Mouse (Mus musculus): ENCODE measurements around the gene C2cd4b. TPM values are rescaled to one million over a fixed set of nuclear protein-coding genes. Genes with fewer than 3 reads are reported as not detected.

C2cd4b gene
- polyA plus RNA-seq (2016; fragmentation: Nextera tagmentation; extraction: Ambion mirVana), result 0.14 and 0.19 TPM in 2 replicates

DNA sequence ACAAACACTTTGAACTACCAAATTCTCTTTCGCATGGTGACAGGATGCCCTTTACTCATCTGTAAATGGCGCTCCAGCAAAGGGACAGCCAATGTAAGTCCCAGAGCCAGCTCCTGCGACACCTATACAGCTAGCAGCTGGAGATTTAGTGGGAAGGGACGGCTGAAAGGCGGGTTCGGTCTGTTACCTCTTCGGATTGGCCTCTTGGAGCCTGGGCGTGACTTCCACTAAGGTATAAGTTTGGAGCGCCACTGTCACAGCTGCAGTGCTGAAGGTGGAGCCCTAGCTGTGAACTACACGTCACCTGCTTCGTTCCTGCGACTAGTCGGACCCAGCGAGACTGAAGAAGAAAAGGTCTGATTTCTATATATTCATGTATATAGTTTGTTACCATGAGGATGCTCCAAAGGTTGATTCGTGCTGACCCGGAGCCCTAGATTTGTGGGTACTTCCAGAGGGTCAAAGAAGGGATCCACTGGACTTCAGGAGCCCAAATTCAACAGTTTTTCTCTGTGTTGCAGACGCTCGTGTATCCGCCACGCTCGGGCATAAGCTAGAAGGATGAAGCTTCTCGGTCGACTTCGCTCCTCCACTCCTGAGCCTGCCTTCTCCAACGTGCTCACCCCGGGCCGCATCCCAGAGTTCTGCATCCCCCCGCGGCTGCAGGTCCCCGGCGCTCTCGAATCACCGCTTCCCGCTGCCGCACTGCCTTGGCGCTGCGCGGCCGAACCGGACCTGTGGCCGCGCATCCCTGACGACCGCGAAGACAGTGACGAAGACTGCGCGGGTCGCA lies at the start of gene C2cd4b:
C2cd4b (plus strand) TSS at position 275 of the 793 bp plus-strand sequence.
- DNase-seq (ENCODE audit: low spot score), result peak; percentile 52
- Histone ChIP-seq H3K4me3 (peak within 1 kb of the TSS; percentile 71), H3K27me3 (replicated peaks; ENCODE audit: low read depth, poor library complexity, severe bottlenecking) (peaks cover 50% of the 10 kb centered on the region), H3K36me3 (replicated peaks) (no peaks in the 10 kb centered on the region), H3K9me3 (peaks cover 7% of the 10 kb centered on the region; the same call in 1 of the 2 replicates), H3K27ac (replicated peaks) (peak within 1 kb of the TSS; percentile 82; the same call in 1 of the 2 replicates), H3K4me1 (peaks cover 17% of the 10 kb centered on the region)
- 1% methylated on average over 49 of the region's 49 CpGs for WGBS

DNA sequence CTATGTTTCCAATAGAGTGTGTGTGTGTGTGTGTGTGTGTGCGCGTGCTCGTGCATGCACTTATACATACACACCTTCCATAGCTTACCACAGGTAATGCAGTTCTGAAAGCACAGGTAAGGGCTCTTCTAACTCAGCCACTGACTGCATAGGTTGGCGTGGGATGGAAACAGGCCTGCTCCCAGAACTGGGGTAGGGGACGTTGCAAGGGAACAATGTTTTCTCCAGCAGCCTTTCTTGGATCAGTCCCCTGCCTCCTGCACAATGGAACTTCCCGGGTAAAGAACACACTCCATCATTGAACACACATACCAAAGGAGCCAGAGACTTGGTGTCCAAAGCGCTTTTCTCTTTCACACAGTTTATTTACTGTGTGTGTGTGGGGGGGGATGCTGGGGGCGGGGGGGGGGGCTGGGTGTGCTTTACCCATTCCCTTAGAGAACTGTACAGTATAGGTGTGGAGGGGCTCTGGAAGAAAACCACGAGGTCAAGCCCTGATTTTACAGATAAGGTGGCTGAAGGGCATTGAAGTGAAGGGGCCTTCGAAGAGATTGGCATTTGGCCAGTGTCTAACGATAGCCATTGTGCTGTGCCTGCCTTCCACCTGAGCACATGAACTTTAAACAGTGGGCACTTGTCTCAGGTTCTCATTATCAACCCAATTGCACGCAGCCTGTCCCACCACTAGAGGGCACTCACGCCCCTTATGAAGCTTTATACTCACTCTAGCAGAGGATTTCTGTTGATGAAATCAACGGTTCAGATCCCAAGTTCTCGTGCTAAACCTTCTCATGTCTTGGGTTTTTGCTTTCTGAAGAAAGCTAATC lies 48.0 kb upstream of the C2cd4b start:
- no peak overlapping the region for H3K4me3 ChIP-seq
- H3K36me3 ChIP-seq (replicated peaks), result no peaks in the 10 kb centered on the region
- H3K27ac ChIP-seq (replicated peaks), result no peak overlapping the region
- WGBS, result 46% methylated on average over 15 of the region's 15 CpGs
- no peaks in the 10 kb centered on the region for H3K4me1 ChIP-seq
- H3K27me3 ChIP-seq (replicated peaks; ENCODE audit: low read depth, poor library complexity, severe bottlenecking), result peaks cover 4% of the 10 kb centered on the region; the same call in 1 of the 2 replicates
- DNase-seq (ENCODE audit: low spot score), result peak; percentile 78
- H3K9me3 ChIP-seq, result no peaks in the 10 kb centered on the region

DNA sequence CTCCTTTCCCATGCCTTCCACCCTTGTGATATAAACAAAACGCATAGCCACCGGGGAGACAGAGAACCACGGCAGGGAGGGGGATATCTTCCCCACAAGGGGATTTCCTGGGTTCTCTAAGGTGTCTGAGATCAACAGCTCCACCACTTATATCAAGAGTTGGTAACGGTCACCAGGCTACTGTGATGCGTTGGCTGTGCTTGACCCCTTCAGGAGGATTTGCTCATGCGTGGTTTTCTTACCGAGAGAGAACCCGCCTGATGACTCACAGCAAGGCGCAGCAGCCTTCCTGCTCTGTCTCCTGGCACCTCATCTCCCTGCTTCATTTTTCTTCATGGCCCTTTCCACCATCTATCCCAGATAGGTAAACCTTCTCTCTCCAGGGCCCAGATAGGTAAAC lies 47.1 kb upstream of the C2cd4b start:
- H3K9me3 ChIP-seq, result no peaks in the 10 kb centered on the region
- H3K27ac ChIP-seq (replicated peaks), result no peak overlapping the region
- 85% methylated on average over 9 of the region's 9 CpGs for WGBS
- no peak for DNase-seq (ENCODE audit: low spot score)
- H3K27me3 ChIP-seq (replicated peaks; ENCODE audit: low read depth, poor library complexity, severe bottlenecking), result peaks cover 4% of the 10 kb centered on the region; the same call in 1 of the 2 replicates
- no peaks in the 10 kb centered on the region for H3K36me3 ChIP-seq (replicated peaks)
- no peaks in the 10 kb centered on the region for H3K4me1 ChIP-seq
- H3K4me3 ChIP-seq, result no peak overlapping the region

DNA sequence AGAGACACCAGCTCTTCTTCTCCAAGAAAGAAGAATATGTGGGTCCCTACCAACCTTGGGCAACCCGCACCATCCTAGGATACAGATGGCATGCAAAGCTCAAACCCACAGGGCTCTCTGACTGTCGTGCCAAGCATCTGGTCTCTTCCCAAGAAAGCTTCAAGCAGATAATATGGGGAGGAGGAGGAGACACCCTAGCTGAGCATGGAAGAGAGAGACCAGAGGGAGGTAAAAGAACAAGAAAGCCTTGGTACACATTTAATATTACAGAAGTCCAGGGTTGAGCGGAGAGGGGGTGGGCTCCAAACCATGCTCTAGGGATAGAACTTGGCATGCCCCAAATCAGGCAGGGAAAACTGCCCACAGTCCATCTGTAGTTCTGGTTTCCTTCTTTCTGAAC lies 42.2 kb upstream of the C2cd4b start:
- Histone ChIP-seq H3K9me3 (no peaks in the 10 kb centered on the region), H3K36me3 (replicated peaks) (no peaks in the 10 kb centered on the region), H3K4me3 (no peak overlapping the region), H3K27me3 (replicated peaks; ENCODE audit: low read depth, poor library complexity, severe bottlenecking) (no peaks in the 10 kb centered on the region), H3K4me1 (peaks cover 14% of the 10 kb centered on the region; the same call in 1 of the 2 replicates), H3K27ac (replicated peaks) (no peak overlapping the region)
- no peak for DNase-seq (ENCODE audit: low spot score)
- WGBS, result 89% methylated on average over 3 of the region's 3 CpGs

DNA sequence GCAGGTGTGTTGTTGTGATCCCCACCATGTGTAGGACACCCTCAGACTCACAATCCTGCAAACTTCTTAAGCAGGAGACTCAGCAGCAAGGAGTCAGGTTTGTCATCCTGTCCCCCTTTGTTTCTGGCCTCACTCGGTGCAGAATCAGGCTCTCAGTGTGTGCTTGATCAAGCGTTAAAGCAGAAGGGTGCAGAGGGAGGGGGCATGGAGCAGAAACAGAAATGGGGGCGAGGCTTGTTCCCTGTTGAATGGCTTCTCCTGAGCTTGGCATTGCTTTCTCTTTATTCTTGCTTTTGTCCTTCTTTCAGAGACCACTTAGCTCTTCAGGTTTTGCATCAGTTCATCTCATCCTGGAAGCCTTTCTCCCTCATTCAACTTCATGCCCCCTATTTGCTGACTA lies 40.6 kb upstream of the C2cd4b start:
- WGBS, result 27% methylated on average over 3 of the region's 3 CpGs
- Histone ChIP-seq H3K9me3 (no peaks in the 10 kb centered on the region), H3K27ac (replicated peaks) (no peak overlapping the region), H3K4me3 (no peak overlapping the region), H3K4me1 (peaks cover 14% of the 10 kb centered on the region; the same call in 1 of the 2 replicates), H3K27me3 (replicated peaks; ENCODE audit: low read depth, poor library complexity, severe bottlenecking) (no peaks in the 10 kb centered on the region), H3K36me3 (replicated peaks) (no peaks in the 10 kb centered on the region)
- no peak for DNase-seq (ENCODE audit: low spot score)

DNA sequence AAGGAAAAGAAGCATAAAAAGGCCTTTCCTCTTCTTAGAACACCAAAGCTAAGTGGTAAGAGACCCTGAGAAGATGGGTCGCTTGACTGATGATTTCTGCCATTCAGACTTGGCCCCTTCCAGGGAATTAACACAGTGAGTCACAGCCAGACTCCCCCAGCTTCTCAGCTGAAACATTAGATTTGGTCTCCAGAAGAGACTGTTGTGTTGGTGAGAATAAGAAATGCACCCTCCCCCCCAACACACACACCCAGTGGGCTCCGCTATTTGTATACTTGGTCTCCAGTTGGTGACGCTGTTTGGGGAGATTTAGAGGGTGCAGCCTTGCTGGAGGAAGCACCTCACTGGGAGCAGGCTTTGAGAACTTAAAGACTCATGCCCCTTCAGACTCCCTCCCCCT lies 39.1 kb upstream of the C2cd4b start:
- H3K27ac ChIP-seq (replicated peaks), result no peak overlapping the region
- DNase-seq (ENCODE audit: low spot score), result no peak
- no peaks in the 10 kb centered on the region for H3K9me3 ChIP-seq
- H3K36me3 ChIP-seq (replicated peaks), result no peaks in the 10 kb centered on the region
- H3K27me3 ChIP-seq (replicated peaks; ENCODE audit: low read depth, poor library complexity, severe bottlenecking), result no peaks in the 10 kb centered on the region
- WGBS, result 74% methylated on average over 3 of the region's 3 CpGs
- H3K4me1 ChIP-seq, result peaks cover 15% of the 10 kb centered on the region; the same call in 1 of the 2 replicates
- no peak overlapping the region for H3K4me3 ChIP-seq

DNA sequence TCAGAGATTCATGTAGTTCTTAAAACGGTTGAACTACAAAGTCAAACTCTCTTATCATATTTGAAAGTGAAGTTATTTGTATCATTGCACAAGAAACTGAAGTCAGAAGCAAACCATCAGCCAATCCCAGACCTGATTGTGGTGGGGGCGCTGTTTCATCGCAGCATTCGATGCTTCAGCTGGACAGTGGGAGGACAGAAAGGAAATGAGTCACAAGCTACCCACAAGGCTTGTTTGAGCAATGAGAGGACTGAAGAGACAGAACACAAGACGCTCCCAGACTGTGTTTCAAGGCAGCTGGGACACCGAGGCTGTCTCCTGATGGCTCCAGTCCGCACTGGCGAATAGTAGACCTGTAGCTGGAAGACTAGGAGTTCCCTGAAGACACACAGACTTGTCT lies 36.9 kb upstream of the C2cd4b start:
- DNase-seq (ENCODE audit: low spot score), result no peak
- Histone ChIP-seq H3K36me3 (replicated peaks) (no peaks in the 10 kb centered on the region), H3K4me3 (no peak overlapping the region), H3K27me3 (replicated peaks; ENCODE audit: low read depth, poor library complexity, severe bottlenecking) (no peaks in the 10 kb centered on the region), H3K27ac (replicated peaks) (no peak overlapping the region), H3K4me1 (peaks cover 21% of the 10 kb centered on the region; the same call in 1 of the 2 replicates), H3K9me3 (no peaks in the 10 kb centered on the region)
- WGBS, result 86% methylated on average over 8 of the region's 8 CpGs

DNA sequence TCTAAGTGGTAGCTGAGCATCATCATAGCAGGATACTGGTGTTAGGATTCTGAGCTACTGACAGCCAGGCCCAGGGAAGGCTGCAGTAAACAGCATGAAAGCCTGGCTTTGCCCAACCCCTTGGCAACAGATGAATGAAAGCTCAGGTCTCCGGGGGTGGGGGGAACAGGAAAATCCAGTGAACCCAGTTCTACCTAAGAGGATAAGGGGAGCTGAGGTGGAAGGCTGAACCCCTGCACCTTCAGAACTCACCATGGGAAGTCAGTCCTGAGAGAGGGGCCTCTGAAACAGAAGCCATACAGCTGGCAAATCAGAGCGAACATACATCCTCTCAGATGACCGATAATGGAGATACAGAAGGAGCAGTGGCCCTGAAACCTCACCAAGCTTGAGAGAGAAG lies 34.0 kb upstream of the C2cd4b start:
- peaks cover 9% of the 10 kb centered on the region; the same call in 1 of the 2 replicates for H3K4me1 ChIP-seq
- no peaks in the 10 kb centered on the region for H3K9me3 ChIP-seq
- 79% methylated on average over 3 of the region's 3 CpGs for WGBS
- H3K36me3 ChIP-seq (replicated peaks), result no peaks in the 10 kb centered on the region
- DNase-seq (ENCODE audit: low spot score), result no peak
- H3K27me3 ChIP-seq (replicated peaks; ENCODE audit: low read depth, poor library complexity, severe bottlenecking), result no peaks in the 10 kb centered on the region
- H3K27ac ChIP-seq (replicated peaks), result no peak overlapping the region
- H3K4me3 ChIP-seq, result no peak overlapping the region

DNA sequence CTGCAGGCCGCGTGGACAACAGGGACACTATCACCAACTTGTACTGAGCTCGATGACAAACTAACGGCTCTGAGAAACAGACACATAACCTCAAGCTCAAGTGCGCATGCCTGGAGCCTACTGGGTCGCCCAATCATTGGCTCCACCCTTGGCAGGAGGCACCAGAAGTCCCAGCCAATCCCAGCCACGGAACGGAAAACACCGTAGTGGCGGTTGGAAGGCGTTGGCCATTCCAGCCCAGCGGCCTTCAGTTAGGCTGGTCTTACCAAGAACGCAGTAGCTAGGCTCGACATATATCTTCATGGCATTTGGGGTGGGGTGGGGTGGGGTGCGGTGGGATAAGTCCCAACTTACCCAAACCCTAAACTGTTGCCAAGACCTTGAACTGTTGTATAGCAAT lies 25.5 kb upstream of the C2cd4b start:
- WGBS, result 94% methylated on average over 15 of the region's 15 CpGs
- H3K36me3 ChIP-seq (replicated peaks), result no peaks in the 10 kb centered on the region
- no peak for DNase-seq (ENCODE audit: low spot score)
- H3K4me1 ChIP-seq, result no peaks in the 10 kb centered on the region
- no peak overlapping the region for H3K27ac ChIP-seq (replicated peaks)
- no peaks in the 10 kb centered on the region for H3K9me3 ChIP-seq
- H3K4me3 ChIP-seq, result no peak overlapping the region
- no peaks in the 10 kb centered on the region for H3K27me3 ChIP-seq (replicated peaks; ENCODE audit: low read depth, poor library complexity, severe bottlenecking)

DNA sequence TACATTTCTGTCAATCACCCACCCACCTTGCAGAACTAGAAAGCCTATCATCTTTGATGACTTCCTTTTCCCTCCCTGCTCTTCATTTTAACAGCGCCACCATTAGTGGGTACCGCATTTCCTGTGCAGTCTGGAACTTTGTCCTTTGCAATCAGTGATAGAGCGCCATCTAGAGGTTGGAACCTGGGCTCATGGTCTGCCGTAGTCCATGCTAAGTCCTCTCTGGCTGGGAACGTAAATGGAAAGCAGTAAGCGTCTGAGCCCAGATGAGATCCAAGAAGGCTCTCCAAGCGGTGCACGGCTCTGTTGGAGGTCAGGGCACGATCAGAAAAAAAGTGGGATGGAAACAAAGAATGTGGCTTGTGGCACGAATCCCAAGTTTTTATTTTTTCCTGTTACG lies 23.8 kb upstream of the C2cd4b start:
- H3K27me3 ChIP-seq (replicated peaks; ENCODE audit: low read depth, poor library complexity, severe bottlenecking), result no peaks in the 10 kb centered on the region
- DNase-seq (ENCODE audit: low spot score), result peak; percentile 42
- H3K9me3 ChIP-seq, result no peaks in the 10 kb centered on the region
- no peaks in the 10 kb centered on the region for H3K4me1 ChIP-seq
- H3K27ac ChIP-seq (replicated peaks), result no peak overlapping the region
- no peaks in the 10 kb centered on the region for H3K36me3 ChIP-seq (replicated peaks)
- 51% methylated on average over 11 of the region's 11 CpGs for whole genome bisulfite sequencing
- no peak overlapping the region for H3K4me3 ChIP-seq

DNA sequence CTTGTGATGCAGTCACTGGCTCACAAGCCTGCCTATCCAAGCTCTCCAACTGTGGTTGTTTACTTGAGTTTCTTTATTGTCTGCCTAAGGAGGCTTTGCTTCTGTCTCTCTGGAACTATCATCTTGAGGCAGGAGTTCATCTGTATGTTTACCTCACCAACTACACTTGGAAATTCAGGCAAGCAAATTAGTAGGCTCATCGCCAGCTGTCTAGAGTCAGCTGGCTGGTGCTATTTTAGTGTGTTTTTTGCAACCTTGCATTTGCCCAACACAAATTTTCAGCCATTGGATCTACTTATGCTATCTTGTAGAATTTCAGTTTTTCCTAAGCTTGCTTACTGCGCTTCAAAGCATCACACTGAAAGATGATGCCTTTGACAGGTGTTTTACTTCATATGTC lies 18.0 kb upstream of the C2cd4b start:
- Histone ChIP-seq H3K36me3 (replicated peaks) (no peaks in the 10 kb centered on the region), H3K4me3 (no peak overlapping the region), H3K27me3 (replicated peaks; ENCODE audit: low read depth, poor library complexity, severe bottlenecking) (no peaks in the 10 kb centered on the region), H3K9me3 (no peaks in the 10 kb centered on the region), H3K27ac (replicated peaks) (no peak overlapping the region), H3K4me1 (no peaks in the 10 kb centered on the region)
- DNase-seq (ENCODE audit: low spot score), result no peak
- 87% methylated on average over 2 of the region's 2 CpGs for WGBS

DNA sequence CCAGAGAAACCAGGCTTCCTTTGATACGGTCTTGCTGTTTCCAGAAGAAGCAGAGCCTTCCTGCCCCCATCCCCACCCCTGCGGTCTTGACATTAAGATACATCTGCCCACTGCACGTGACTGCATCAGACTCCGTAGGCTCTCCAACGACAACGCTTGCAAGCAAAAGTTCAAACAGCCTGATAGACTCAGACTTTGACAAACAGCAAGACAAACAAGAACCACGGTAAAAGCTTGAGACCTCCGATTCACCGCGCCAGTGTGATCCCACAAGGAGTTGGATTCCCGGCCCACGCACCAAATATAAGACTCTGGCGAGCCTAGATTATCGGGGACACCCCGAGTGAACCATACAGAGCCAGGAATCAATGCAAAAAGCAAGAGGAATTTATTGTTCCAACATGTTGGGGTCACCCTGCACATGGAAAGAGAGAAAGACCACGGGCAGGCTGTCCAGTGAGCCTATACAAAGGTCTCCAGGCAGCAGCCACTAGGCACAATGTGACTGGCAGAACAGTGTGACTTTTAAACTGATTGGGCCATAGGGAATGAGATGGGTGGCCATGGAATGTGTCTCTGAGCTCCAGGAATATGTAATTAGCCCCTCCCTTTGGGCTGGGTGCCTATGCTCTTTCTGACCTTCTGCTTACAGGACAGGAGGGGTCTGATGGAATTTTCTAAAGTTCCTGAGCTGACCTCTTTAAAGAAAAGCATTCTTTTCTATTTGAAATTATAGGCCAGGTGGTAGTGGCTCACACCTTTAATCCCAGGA lies 5.6 kb upstream of the C2cd4b start:
- Histone ChIP-seq H3K4me3 (no peak overlapping the region), H3K36me3 (replicated peaks) (no peaks in the 10 kb centered on the region), H3K9me3 (no peaks in the 10 kb centered on the region), H3K4me1 (no peaks in the 10 kb centered on the region), H3K27ac (replicated peaks) (no peak overlapping the region), H3K27me3 (replicated peaks; ENCODE audit: low read depth, poor library complexity, severe bottlenecking) (peaks cover 12% of the 10 kb centered on the region)
- DNase-seq (ENCODE audit: low spot score), result no peak
- 87% methylated on average over 16 of the region's 16 CpGs for WGBS
